Mouse (Mus musculus) retina, embryonic 14.5 days (tissue): ENCODE data around the gene Htra1.

ENCODE experiments used
- DNase-seq: peaks from one replicate; pipeline ENCODE4 v3.0.0-alpha.2; 2015; ENCODE audit warnings: low spot score

Gene Htra1

DNA sequence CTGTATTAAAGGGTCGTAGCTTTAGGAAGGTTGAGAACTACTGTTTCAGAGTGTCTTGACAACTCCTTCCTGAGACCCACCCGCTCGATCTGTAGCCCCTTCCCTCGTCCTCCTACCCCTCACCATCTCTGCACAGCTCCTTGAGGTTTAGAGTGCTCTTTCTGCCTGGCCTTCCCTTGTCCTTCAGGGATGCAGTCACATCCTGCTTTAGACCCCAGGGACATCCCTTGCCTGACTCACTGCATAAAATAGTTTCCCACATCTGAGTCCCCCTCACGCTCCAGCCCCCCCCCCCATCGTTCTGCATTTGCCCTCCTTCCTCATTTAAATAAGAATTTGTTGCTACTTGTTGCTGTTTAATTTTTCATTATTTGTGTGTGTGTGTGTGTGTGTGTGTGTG, 31.0 kb downstream of the Htra1 start:
- no peak for DNase-seq

DNA sequence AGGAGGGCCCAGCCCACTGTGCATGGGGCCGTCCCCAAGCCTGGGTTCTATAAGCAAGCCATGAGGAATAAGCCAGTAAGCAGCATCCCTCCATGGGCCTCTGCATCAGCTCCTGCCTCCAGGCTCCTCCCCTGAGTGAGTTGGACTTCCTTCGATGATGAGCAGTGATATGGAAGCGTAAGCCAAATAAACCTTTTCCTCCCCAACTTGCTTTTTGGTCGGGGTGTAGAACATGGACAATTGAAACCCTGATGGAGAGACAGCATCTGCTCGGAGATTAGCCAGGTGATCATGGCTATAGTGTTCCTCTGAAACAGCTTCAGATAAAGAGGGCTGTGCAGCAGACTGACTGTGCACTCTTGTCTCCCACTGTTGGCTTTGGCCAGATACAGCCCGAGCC, 32.0 kb downstream of the Htra1 start:
- no peak for DNase-seq

DNA sequence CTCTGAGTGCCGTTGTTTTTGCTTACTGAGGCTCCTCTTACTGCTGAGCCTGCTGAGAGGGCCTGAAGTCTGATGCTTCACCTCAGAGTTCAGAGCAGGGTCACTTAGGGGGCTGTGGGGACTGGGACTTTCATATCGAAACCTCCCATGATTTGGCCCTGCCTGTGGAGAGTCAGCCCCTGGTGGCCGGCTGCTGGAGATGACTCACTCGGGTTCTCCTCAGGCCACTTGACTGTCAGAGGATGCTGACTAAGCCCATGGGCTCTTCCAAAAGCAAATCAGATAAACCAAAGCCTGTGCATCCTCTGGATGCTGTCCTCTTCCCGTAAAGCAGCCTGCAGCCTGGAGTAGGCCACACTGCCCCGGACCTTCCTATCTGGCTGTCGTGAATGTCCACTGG, 32.6 kb downstream of the Htra1 start:
- no peak for DNase-seq

GRCm38 (mm10) chr7:130969076-130969475, 33.2 kb downstream of the Htra1 start:
- DNase-seq, result no peak

DNA sequence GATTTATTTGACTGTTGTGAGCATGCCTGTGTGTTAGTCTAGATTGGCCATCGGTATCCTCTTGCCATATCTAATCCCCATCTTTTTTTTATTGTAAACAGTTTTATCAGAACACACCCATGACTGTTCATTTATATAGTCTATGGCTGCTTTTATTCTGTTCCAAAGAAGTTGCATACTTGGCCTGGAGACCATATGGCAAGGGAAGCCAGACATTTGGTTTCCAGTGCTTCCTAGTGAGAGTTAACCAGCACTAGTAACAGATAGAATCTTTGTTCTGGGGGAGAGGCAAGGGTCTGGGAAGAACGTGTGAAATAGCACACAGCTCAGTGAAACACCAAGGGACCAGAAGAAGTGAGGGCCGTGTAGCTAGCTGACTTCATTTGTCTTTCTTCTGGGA, 33.6 kb downstream of the Htra1 start:
- no peak for DNase-seq

GRCm38 (mm10) chr7:130972767-130973166, 36.9 kb downstream of the Htra1 start:
- no peak for DNase-seq

DNA sequence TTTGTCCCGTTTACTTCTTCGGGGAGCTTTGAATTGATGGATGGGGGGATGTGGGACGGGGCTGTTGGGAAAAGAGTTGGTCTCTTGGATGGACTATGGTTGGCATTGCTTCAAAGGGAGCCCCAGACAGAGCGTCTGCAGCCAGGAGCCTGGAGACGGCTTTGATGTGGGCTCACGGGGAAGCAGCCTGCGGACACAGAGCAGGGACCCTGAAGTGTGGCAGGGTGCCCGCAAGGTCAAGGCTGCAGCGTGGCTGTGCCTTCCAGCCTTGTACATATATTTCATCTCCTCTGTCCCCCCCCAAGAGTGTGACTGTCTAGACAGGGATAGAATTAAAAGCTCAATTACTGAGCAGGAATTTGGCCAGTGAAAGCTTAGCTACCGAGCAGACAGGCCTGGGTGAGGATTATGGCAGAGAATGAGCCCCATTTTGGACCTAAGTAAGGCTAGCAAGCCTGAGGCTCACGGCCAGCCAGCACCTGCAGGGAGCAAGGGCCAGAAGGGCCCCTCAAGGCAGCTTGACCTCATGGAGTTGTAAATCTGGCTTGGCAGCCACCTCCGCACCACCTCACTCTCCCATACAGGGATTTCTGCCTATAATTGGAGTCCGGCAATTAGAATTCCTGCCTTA, 40.5 kb downstream of the Htra1 start:
- no peak for DNase-seq

- peak; percentile 21 for DNase-seq
Observed at GRCm38 (mm10) chr7:130977794-130978521, 42.0 kb downstream of the Htra1 start.

- no peak for DNase-seq
Observed at GRCm38 (mm10) chr7:130978545-130978944, 42.6 kb downstream of the Htra1 start.

DNA sequence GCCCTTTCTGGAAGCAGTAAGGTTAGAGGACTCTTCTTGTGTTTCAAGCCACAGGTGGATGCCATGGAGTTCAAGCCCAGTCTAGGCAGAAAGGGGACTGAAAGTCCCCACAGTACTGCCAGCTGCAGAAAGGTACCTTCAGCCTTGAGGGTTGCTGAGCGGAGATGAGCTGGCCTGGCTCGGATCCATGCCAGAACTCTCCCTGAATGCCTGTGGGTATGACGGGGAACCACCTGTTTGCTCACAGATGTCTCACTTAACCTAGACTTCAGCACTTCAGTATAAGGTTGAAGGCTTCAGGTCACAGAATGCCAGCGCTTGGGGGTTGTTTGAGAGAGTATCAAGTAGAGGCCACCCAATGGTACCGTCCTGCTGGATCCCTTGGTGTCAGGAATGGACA, 44.2 kb downstream of the Htra1 start:
- no peak for DNase-seq

GRCm38 (mm10) chr7:130982371-130982770, 46.5 kb downstream of the Htra1 start:
- no peak for DNase-seq

DNA sequence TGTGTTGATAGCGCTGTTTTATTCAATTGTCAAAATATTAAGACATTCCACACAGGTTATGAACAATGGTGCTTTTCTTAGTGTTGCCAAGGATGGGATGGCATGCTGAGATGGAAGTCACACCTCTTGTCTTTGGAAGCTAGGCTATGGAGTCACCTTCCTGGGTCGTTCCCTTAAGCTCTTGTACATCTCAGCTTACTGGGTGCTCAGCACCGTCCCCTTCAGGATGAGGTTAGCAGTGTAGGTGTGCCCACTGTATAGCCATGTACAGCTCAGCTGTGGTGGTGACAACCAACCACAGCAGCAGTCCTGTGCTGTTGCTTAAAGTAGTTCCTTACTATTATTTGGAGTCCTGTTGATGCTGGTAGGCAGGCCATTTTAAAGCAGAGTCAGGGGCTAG, 47.0 kb downstream of the Htra1 start:
- DNase-seq, result no peak

DNA sequence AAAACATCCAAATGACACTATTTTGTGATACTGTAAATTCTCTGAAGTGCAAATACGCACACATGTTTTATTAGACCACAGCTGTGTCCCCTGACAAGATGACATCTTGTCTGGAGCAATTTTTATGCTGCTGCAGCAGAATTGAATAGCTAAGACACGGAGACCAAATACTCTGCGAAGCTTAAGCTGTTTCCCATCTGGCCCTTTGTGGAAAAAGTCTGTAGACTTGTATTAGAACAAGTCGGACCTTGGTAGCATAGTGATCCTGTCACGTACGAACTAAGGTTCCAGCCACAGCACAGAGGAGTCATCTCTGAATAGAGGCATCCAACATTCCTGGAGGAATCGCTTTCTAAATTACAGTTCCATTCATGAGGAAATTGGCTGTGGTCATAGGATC, 48.4 kb downstream of the Htra1 start:
- DNase-seq, result no peak

- no peak for DNase-seq
Observed at GRCm38 (mm10) chr7:130985193-130985592, 49.3 kb downstream of the Htra1 start.

DNA sequence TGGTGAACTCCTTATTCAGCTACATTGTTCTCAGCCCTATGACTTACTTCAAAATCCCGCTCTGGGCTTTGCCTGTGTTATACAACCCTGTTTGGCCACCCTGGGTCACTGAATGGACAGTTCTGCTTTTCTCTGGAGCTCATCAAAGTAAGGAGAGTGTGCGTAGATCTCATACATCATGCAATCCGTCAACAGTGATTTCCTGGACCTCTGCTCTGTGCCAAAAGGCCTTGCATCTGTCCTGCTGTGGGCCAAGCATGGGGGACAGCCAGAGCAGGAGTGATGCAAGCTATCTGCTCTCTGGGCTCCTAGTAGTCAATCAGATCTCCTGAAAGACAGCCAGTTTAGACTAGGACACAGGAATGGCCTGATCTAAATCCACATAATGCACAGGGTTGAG, 49.8 kb downstream of the Htra1 start:
- no peak for DNase-seq

- no peak for DNase-seq
Observed at GRCm38 (mm10) chr7:130988146-130988545, 52.2 kb downstream of the Htra1 start.

DNA sequence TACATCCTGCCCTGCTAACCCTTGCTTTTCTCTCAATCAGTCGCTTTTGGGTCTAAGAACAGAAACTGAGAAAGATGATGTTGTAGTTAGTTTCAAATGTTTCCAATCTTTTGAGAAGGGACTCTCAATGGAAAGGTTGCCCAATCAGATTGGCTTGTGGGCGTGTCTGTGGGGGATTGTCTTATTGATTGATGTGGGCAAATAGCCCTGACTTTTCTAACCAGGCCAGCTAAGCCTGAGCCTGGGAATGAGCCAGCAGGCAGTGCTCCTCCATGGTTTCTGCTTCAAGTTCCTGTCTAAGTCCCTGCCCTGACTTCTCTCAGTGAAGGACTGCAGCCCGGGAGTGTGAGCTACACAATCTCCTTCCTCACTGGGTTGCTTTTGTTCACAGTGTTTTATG, 53.5 kb downstream of the Htra1 start:
- no peak for DNase-seq

GRCm38 (mm10) chr7:130991174-130991789, 55.4 kb downstream of the Htra1 start:
- DNase-seq, result no peak

DNA sequence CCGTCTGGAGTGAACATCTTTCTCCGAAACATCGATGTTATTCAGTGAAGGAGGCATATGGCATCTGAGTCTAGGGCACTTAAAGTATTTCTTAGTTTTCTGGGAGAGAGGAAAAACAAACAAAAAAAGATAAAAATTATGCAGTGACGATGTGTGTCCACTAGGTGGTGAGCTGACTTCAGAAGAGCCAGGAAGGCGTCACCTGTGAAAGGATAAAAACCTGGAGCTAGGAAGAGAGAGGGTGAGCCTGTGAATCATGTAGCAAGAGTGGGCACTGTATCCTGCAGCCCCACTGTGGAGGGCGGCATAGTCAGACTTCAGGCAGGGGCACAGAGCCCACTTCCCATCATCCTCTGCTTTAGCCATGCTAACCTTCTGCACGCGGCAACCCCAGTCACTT, 58.0 kb downstream of the Htra1 start:
- peak; percentile 67 for DNase-seq

DNA sequence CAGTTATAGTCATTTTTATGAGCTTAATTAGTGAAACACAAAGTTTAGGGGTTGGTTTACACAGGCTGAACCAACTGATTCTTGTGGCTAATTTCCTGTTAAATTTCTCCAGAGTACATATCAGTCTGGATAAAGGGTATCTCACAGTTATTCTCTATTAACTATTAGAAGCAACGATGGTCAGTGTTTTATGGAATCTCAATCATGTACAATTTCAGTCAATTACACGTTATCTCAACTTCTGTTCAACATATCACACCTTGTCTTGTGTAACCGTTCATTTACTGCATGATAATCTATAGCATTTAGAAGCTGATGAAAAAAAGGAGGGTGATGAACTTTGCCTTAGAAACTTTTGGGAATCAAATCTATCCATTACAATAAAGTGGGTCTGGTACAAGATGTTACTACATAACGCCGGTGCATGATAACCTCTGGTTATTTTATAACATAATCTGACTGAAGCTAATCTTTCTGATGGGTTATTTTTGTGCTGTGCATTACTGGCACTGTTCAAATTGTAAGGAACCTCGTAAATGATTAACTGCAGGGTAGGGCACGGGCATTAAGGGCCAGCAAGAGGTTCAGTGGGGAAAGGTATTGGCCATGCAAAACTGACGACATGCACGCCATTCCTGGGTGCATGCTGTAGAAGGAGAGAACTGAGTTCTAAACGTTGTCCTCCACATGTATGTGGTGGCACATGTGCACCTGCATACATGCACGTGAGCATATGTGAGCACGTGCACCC, 66.2 kb downstream of the Htra1 start:
- DNase-seq, result no peak

DNA sequence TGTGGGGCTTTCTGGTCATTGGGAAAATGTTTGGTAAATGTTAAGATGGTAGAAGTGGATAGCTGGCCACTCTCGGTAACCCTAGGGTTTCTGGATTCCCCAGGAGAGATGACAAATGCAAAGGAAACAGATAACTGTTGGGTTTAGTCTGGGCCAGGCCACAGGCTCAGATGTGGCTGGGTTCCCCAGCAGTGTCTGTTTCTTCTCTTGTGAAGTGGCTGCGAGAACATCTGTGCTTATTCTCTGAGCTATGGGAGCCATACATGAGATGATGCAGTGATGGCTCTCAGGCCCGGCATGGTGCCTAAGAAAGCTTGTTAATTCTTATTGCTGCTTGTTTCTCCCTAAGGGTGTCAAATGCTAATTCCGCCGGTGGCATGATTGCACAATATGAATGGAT, 68.2 kb downstream of the Htra1 start:
- DNase-seq, result no peak

- DNase-seq, result no peak
Observed at GRCm38 (mm10) chr7:131007221-131007620, 71.3 kb downstream of the Htra1 start.

GRCm38 (mm10) chr7:131009178-131009577, 73.3 kb downstream of the Htra1 start:
- DNase-seq, result no peak
